Mouse (Mus musculus) embryonic facial prominence, embryonic 13.5 days (tissue): ENCODE measurements at regions not wholly inside any gene's neighbourhood (a gene's known extent, or its start where the extent isn't known, plus 50 kb on each side); places are given as distances from the start of the nearest gene placed in this dataset.

ENCODE experiments used
- ATAC-seq: fragments of 200-750 bp; cut with Nextera tagmentation; 2 replicates; pipeline ENCODE4 v1.8.0; 2017; ENCODE audit warnings: low read depth; ENCODE audit not compliant: insufficient number of reproducible peaks, insufficient read depth, low FRiP score, low TSS enrichment
- H3K27ac ChIP-seq: fragments of 300-500 bp; sonication (generic); 2 replicates; pipeline ENCODE4 v1.5.1; 2015; ENCODE audit warnings: moderate library complexity, mild to moderate bottlenecking, inconsistent platforms
- H3K27me3 ChIP-seq: fragments of 300-500 bp; sonication (generic); 2 replicates; pipeline ENCODE4 v1.6.1; 2015; ENCODE audit warnings: mild to moderate bottlenecking, inconsistent platforms
- H3K36me3 ChIP-seq: fragments of 300-500 bp; sonication (generic); 2 replicates; pipeline ENCODE4 v1.6.1; 2015; ENCODE audit warnings: mild to moderate bottlenecking, inconsistent platforms
- H3K4me1 ChIP-seq: fragments of 300-500 bp; sonication (generic); 2 replicates; pipeline ENCODE4 v1.6.1; 2015; ENCODE audit warnings: inconsistent platforms
- H3K4me2 ChIP-seq: fragments of 300-500 bp; sonication (generic); 2 replicates; pipeline ENCODE4 v1.6.1; 2015; ENCODE audit warnings: moderate library complexity, mild to moderate bottlenecking, inconsistent platforms
- H3K4me3 ChIP-seq: fragments of 300-500 bp; sonication (generic); 2 replicates; pipeline ENCODE4 v1.5.1; 2015; ENCODE audit warnings: mild to moderate bottlenecking, inconsistent platforms
- H3K9ac ChIP-seq: fragments of 300-500 bp; sonication (generic); 2 replicates; pipeline ENCODE4 v1.6.1; 2015; ENCODE audit warnings: mild to moderate bottlenecking, inconsistent platforms
- H3K9me3 ChIP-seq: fragments of 300-500 bp; sonication (generic); 2 replicates; pipeline ENCODE4 v1.6.1; 2016; ENCODE audit warnings: inconsistent platforms
- WGBS: fragments of 180-500 bp; shearing (Covaris S2); methylation state at CpG from one replicate; pipeline ENCODE4 v1.1.7; 2015; ENCODE audit warnings: mixed read lengths; 5-methylcytosine and 5-hydroxymethylcytosine counted together

DNA sequence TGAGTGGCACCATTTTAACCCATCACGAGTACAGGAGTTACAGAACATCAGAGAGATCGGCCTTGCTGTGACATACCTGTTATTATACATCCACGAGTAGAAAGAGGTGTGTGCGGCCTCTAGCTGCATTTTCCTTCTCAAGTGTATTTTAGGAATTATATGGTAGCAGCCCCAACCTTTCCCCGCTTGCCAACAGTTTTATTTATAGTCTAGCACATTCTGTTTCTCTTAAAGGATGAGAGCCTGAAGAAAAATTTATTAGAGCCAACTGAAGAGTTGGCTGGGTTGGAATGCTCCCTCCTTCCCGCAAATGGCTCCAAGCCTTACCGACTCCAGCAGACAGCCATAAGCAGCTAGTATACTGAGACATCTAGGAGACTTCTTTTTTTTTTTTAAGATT lies 67.0 kb upstream of the Frmd4b start:
- H3K9ac ChIP-seq, result no peak overlapping the region
- no peaks in the 10 kb centered on the region for H3K9me3 ChIP-seq
- no peak overlapping the region for H3K4me2 ChIP-seq
- no peak overlapping the region for H3K27ac ChIP-seq
- H3K4me3 ChIP-seq, result no peak overlapping the region
- whole genome bisulfite sequencing, result 82% methylated on average over 7 of the region's 7 CpGs
- H3K4me1 ChIP-seq, result no peaks in the 10 kb centered on the region
- H3K36me3 ChIP-seq, result no peaks in the 10 kb centered on the region
- H3K27me3 ChIP-seq, result no peaks in the 10 kb centered on the region
- ATAC-seq, result no peak

DNA sequence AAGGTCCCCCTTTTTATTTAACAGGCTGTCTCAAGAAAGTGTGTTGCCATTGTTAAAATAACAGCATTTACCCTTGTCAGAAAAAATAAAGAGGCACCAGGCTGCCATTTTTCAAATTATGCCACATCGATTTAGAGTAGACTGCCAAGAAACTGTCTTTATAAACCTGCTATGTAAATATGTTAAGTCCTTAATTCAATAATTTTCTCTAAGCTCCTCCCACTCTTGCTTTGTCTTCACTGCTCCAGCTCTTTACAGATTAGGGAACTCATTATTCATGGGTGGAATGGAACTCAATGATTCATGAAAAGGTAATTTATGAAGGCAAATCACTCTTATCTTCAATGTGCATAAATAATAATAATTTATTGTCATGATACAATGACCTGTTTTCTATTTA lies 64.9 kb upstream of the Frmd4b start:
- no peak overlapping the region for H3K4me2 ChIP-seq
- H3K4me1 ChIP-seq, result no peaks in the 10 kb centered on the region
- no peak overlapping the region for H3K27ac ChIP-seq
- ATAC-seq, result no peak
- H3K4me3 ChIP-seq, result no peak overlapping the region
- no peak overlapping the region for H3K9ac ChIP-seq
- H3K27me3 ChIP-seq, result no peaks in the 10 kb centered on the region
- 82% methylated on average over 1 of the region's 1 CpGs for WGBS
- H3K36me3 ChIP-seq, result no peaks in the 10 kb centered on the region
- 0 out of 2 replicates have a peak, but pooled peaks cover 6% of the 10 kb centered on the region for H3K9me3 ChIP-seq

DNA sequence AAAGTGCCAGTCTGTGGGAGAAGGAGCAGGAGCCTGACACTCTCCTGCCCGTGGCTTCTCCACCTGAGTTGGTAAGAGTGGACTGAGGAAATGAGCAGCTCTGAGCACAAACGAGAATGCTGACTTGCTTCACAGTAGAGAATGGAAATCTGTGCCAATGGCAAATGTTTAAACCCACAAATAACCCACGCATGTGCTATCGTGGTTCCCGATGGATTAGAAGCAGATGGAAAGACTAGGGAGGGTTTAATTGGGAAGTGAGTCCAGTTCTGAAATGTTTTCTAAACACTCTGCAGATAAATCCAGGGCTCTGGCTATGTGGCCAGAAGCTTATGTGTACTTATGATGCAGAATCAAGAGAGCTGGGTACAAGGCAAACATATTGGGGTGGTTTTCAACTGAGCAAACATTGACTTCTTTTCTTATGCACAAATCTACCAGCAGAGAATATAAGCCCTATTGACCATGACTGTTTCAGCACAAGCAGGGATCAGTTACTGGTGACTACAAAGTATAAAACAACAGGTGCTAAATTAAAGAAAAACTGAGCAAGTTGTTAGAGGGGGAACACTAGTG lies 57.9 kb upstream of the Frmd4b start:
- H3K4me3 ChIP-seq, result no peak overlapping the region
- H3K4me2 ChIP-seq, result no peak overlapping the region
- H3K27me3 ChIP-seq, result no peaks in the 10 kb centered on the region
- no peak overlapping the region for H3K27ac ChIP-seq
- H3K9me3 ChIP-seq, result peaks cover 6% of the 10 kb centered on the region; the same call in 1 of the 2 replicates
- no peaks in the 10 kb centered on the region for H3K4me1 ChIP-seq
- H3K36me3 ChIP-seq, result no peaks in the 10 kb centered on the region
- no peak for ATAC-seq
- no peak overlapping the region for H3K9ac ChIP-seq
- 38% methylated on average over 5 of the region's 5 CpGs for WGBS

DNA sequence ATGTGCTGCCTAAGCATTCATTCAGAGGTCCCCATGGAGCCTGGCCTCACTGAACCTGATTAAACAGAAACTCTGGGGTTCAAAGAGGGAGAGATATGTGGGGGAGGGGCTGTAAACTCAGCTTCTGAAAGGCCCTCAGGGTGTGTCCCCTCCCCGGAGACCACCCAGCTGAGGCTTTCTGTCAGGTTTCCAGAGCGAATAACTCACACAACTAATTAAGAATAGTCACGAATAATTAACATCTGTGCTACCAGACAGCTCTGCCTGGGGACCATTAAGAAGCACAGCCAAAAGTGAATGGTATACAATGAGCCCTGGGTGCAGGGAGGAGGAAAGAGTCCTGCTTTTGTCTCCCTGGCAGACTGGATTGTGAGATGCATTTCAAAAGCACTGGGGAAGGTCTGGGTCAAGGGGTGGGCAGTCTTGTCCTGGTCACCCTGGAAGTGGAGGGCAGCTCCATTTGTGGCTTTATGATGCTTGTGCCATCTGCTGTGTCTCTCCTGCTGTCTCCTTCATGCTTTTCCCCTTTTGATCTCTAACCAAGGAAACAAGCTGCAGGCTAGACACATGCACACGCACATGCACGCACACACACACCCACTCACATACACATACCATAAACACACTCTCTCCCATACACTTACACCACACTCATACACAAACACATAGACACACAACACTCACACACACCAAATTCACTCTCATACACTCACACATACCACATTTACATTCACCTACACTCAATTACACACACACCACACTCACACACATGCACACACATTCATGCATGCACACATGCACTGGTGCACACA lies 49.7 kb upstream of the Frmd4b start:
- no peaks in the 10 kb centered on the region for H3K9me3 ChIP-seq

More for the DNA sequence above, 49.7 kb upstream of the Frmd4b start:
- no peak overlapping the region for H3K4me3 ChIP-seq
- 25% methylated on average over 5 of the region's 5 CpGs for WGBS
- no peaks in the 10 kb centered on the region for H3K27me3 ChIP-seq
- H3K36me3 ChIP-seq, result no peaks in the 10 kb centered on the region
- ATAC-seq, result no peak
- H3K4me1 ChIP-seq, result peaks cover 5% of the 10 kb centered on the region
- H3K9ac ChIP-seq, result no peak overlapping the region
- H3K27ac ChIP-seq, result no peak overlapping the region
- no peak overlapping the region for H3K4me2 ChIP-seq
